Mouse (Mus musculus) adrenal gland, adult 18-20 months (tissue): ENCODE measurements around the gene Sos1. TPM values are rescaled to one million over a fixed set of nuclear protein-coding genes. Genes with fewer than 3 reads are reported as not detected.
"Not testable (repeated sequence)": the region's sequence is repeated elsewhere in the genome, so short reads cannot be mapped to it uniquely, and the experiment has no call there.

ENCODE experiments used
- DNase-seq, 2 experiments: peaks; one replicate each; pipeline ENCODE4 v3.0.0; 2021 to 2022; ENCODE audit warnings: low spot score in 2 of 2
- total RNA-seq, 2 experiments: library from RNA; stranded (reverse); gene quantifications; 1 replicate in 1 of 2; 2 replicates in 1 of 2; pipeline ENCODE4 v1.2.3; 2021

The Sos1 gene
- total RNA-seq, 2 experiments from 2014 or later: 21.8 to 27.2 TPM

GRCm38 (mm10) chr17:80496607-80497170, 16.4 kb upstream of the Sos1 start:
- no peak for DNase-seq

- DNase-seq: no peak
Observed at GRCm38 (mm10) chr17:80496185-80496584, 15.9 kb upstream of the Sos1 start.

GRCm38 (mm10) chr17:80493891-80494290, 13.6 kb upstream of the Sos1 start:
- no peak for DNase-seq

- no peak for DNase-seq
Observed at GRCm38 (mm10) chr17:80492811-80493210, 12.6 kb upstream of the Sos1 start.

GRCm38 (mm10) chr17:80492274-80492673, 12.0 kb upstream of the Sos1 start:
- DNase-seq: peak in 1 of 2 experiments; percentile 49

- DNase-seq: no peak
Observed at GRCm38 (mm10) chr17:80490166-80490565, 9.9 kb upstream of the Sos1 start.

GRCm38 (mm10) chr17:80488918-80489317, 8.7 kb upstream of the Sos1 start:
- DNase-seq: no peak

GRCm38 (mm10) chr17:80485160-80485559, 4.9 kb upstream of the Sos1 start:
- no peak for DNase-seq

- DNase-seq: no peak
Observed at GRCm38 (mm10) chr17:80480855-80481224, 587 bp upstream of the Sos1 start.

GRCm38 (mm10) chr17:80479295-80480030, 790 bp downstream of the Sos1 start:
- peak; percentile 67 to 68 for DNase-seq

- DNase-seq: no peak
Observed at GRCm38 (mm10) chr17:80477679-80478078, 2.6 kb downstream of the Sos1 start.

GRCm38 (mm10) chr17:80476496-80476895, 3.8 kb downstream of the Sos1 start:
- DNase-seq: no peak

- no peak for DNase-seq
Observed at GRCm38 (mm10) chr17:80471056-80471802, 9.0 kb downstream of the Sos1 start.

GRCm38 (mm10) chr17:80468417-80468894, 11.8 kb downstream of the Sos1 start:
- not testable (repeated sequence) for DNase-seq

GRCm38 (mm10) chr17:80460258-80460657, 20.0 kb downstream of the Sos1 start:
- no peak for DNase-seq

- no peak for DNase-seq
Observed at GRCm38 (mm10) chr17:80455648-80456047, 24.6 kb downstream of the Sos1 start.

GRCm38 (mm10) chr17:80450426-80451030, 29.7 kb downstream of the Sos1 start:
- no peak for DNase-seq

GRCm38 (mm10) chr17:80446470-80446869, 33.8 kb downstream of the Sos1 start:
- no peak for DNase-seq

GRCm38 (mm10) chr17:80445433-80445832, 34.8 kb downstream of the Sos1 start:
- no peak for DNase-seq

- no peak for DNase-seq
Observed at GRCm38 (mm10) chr17:80435680-80436079, 44.6 kb downstream of the Sos1 start.

- no peak for DNase-seq
Observed at GRCm38 (mm10) chr17:80434430-80434829, 45.8 kb downstream of the Sos1 start.

- no peak for DNase-seq
Observed at GRCm38 (mm10) chr17:80431997-80432396, 48.3 kb downstream of the Sos1 start.
